Mouse (Mus musculus) heart, postnatal 10 days (tissue): Measurements from ENCODE around the gene Dnaja4. TPM values are rescaled to one million over a fixed set of nuclear protein-coding genes. Genes with fewer than 3 reads are reported as not detected.
A peak's percentile ranks its signal among the peaks of the same experiment; 100 is the strongest.

Experiments
- DNase-seq, 2 experiments: peaks; one replicate each; pipeline ENCODE4 v3.0.0; 2021
- intact Hi-C: fragments of 180-260 bp; cut with DNase I; formaldehyde crosslinking; loops from one replicate; pipeline ENCODE4 v1.15.1; 2025
- total RNA-seq, 2 experiments: library from RNA; stranded (reverse); gene quantifications; 2 replicates each; pipeline ENCODE4 v1.2.3; 2021

Gene Dnaja4
- total RNA-seq, 2 experiments from 2014 or later, result 44.1 to 53.9 TPM

- intact Hi-C loops, result no loop called here
Observed at GRCm38 (mm10) chr9:54699345-54700173, 886 bp downstream of the Dnaja4 start.

GRCm38 (mm10) chr9:54700174-54700475 is 1.5 kb downstream of the Dnaja4 start:
- intact Hi-C loops, result no loop called here
- DNase-seq, result no peak

More at GRCm38 (mm10) chr9:54699345-54700173, 886 bp downstream of the Dnaja4 start:
- peak; percentile 86 to 88 for DNase-seq

- peak; percentile 43 to 58 for DNase-seq
- intact Hi-C loops, result no loop called here
Observed at GRCm38 (mm10) chr9:54700746-54701145, 2.1 kb downstream of the Dnaja4 start.

- intact Hi-C loops, result no loop called here
- peak; percentile 39 to 45 for DNase-seq
Observed at GRCm38 (mm10) chr9:54702581-54702980, 3.9 kb downstream of the Dnaja4 start.

GRCm38 (mm10) chr9:54704361-54704760 is 5.7 kb downstream of the Dnaja4 start:
- intact Hi-C loops, result no loop called here
- no peak for DNase-seq

- intact Hi-C loops, result no loop called here
- DNase-seq, result no peak
Observed at GRCm38 (mm10) chr9:54705561-54705960, 6.9 kb downstream of the Dnaja4 start.

- intact Hi-C loops, result no loop called here
- DNase-seq, result no peak
Observed at GRCm38 (mm10) chr9:54707288-54707999, 8.8 kb downstream of the Dnaja4 start.

- intact Hi-C loops, result no loop called here
- DNase-seq, result no peak
Observed at GRCm38 (mm10) chr9:54708085-54708484, 9.4 kb downstream of the Dnaja4 start.

GRCm38 (mm10) chr9:54715776-54716175 is 17.1 kb downstream of the Dnaja4 start:
- intact Hi-C loops, result no loop called here
- no peak for DNase-seq

- DNase-seq, result no peak
- intact Hi-C loops, result no loop called here
Observed at GRCm38 (mm10) chr9:54717527-54717926, 18.9 kb downstream of the Dnaja4 start.

GRCm38 (mm10) chr9:54722156-54722555 is 23.5 kb downstream of the Dnaja4 start:
- intact Hi-C loops, result no loop called here

GRCm38 (mm10) chr9:54722596-54722995 is 23.9 kb downstream of the Dnaja4 start:
- intact Hi-C loops, result no loop called here

More at GRCm38 (mm10) chr9:54722156-54722555, 23.5 kb downstream of the Dnaja4 start:
- no peak for DNase-seq

GRCm38 (mm10) chr9:54726315-54726714 is 27.6 kb downstream of the Dnaja4 start:
- no peak for DNase-seq
- intact Hi-C loops, result no loop called here

More at GRCm38 (mm10) chr9:54722596-54722995, 23.9 kb downstream of the Dnaja4 start:
- DNase-seq, result no peak

GRCm38 (mm10) chr9:54732122-54732521 is 33.4 kb downstream of the Dnaja4 start:
- no peak for DNase-seq
- intact Hi-C loops, result loop anchor here (10.0 kb wide), 1 partner anchor 583 kb away; no protein-coding TSS in a partner anchor

GRCm38 (mm10) chr9:54733921-54734638 is 35.4 kb downstream of the Dnaja4 start, which contains the start of gene Wdr61:
Gene Wdr61, minus strand, starts transcription at chr9:54734519.
- intact Hi-C loops, result loop anchor here (10.0 kb wide), 1 partner anchor 581 kb away; no protein-coding TSS in a partner anchor
- DNase-seq, result peak; percentile 98 to 99

- intact Hi-C loops, result loop anchor here (5.0 to 10.0 kb wide), 2 partner anchors 218 to 580 kb away; partner anchors contain the start of genes AY074887 and Psma4
- DNase-seq, result no peak
Observed at GRCm38 (mm10) chr9:54734639-54735252, 36.1 kb downstream of the Dnaja4 start.

GRCm38 (mm10) chr9:54736284-54736701 is 37.6 kb downstream of the Dnaja4 start:
- intact Hi-C loops, result loop anchor here (5.0 to 10.0 kb wide), 2 partner anchors 216 to 579 kb away; partner anchors contain the start of genes AY074887 and Psma4
- DNase-seq, result peak; percentile 32 to 63

GRCm38 (mm10) chr9:54738376-54738775 is 39.7 kb downstream of the Dnaja4 start:
- intact Hi-C loops, result loop anchor here (1.0 to 10.0 kb wide), 4 partner anchors 83 to 576 kb away; partner anchors contain the start of genes AY074887 and Psma4
- DNase-seq, result peak; percentile 66 to 76

- intact Hi-C loops, result no loop called here
- DNase-seq, result no peak
Observed at GRCm38 (mm10) chr9:54743891-54744290, 45.2 kb downstream of the Dnaja4 start.

GRCm38 (mm10) chr9:54745740-54746370 is 47.2 kb downstream of the Dnaja4 start:
- intact Hi-C loops, result no loop called here

More at GRCm38 (mm10) chr9:54745740-54746370, 47.2 kb downstream of the Dnaja4 start:
- DNase-seq, result no peak
